ENCODE assay signal across 24 mouse cellular contexts in the genomic region with DNA sequence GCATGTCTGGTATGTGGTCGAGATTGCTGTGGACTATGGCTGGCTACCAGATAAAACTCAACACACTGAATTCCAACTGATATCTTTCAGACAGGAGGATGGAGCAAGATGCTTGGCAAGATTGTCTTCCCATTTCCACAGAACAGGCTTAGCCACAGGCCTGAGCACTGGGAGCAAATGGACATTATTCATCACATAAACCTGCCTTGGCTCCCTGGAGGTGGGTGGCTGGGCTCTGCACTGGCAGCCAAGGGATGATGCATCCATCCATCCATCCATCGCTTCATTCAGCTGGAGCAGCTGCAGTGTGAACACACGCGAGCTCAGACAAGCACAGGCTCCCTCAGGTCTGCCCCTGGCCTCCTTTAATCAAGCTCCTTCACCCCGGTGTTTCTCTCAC.
DNase-seq lines count a peak whose midpoint lies in the region; ATAC-seq lines count a peak whose summit lies in the region.
"Had no signal": no experiment of that assay in that cellular context is flagged by ENCODE, and none has a peak within 500 bp of the region (broad histone marks: within the 10 kb centered on the region; RNA-seq: fewer than 3 reads in every experiment).

No protein-coding gene starts in this region.

- 0 out of 2 replicates have a peak overlapping the region, but pooled peaks have one; percentile 28 for H3K9ac ChIP-seq in heart, embryonic 11.5 days (ENCODE audit: low read depth, low read length)
- H3K9ac ChIP-seq: forebrain, postnatal 0 days; hindbrain, embryonic 13.5 days; intestine, embryonic 15.5 days had no signal

- no peaks in the 10 kb centered on the region for H3K9me3 ChIP-seq in heart, embryonic 11.5 days (replicated peaks; ENCODE audit: control insufficient read depth, low read length)
- H3K9me3 ChIP-seq: heart, embryonic 10.5 days; hindbrain, embryonic 10.5 days; hindbrain, embryonic 13.5 days; intestine, embryonic 15.5 days had no signal

- no peak overlapping the region for H3K27ac ChIP-seq in heart, embryonic 11.5 days (ENCODE audit: low read depth, low read length)
- H3K27ac ChIP-seq: gastrocnemius, adult 2 months; heart, embryonic 10.5 days; hindbrain, embryonic 10.5 days; hindbrain, embryonic 13.5 days had no signal

- H3K4me3 ChIP-seq in heart, embryonic 11.5 days (ENCODE audit: low read depth, low read length), result no peak overlapping the region
- H3K4me3 ChIP-seq: gastrocnemius, adult 2 months; heart, embryonic 10.5 days; hindbrain, embryonic 10.5 days; hindbrain, embryonic 13.5 days; intestine, embryonic 15.5 days had no signal

- H3K4me1 ChIP-seq in heart, embryonic 11.5 days (ENCODE audit: control insufficient read depth, insufficient read depth, low read length), result no peaks in the 10 kb centered on the region

- H3K36me3 ChIP-seq in heart, embryonic 11.5 days (ENCODE audit: control insufficient read depth, insufficient read depth, low read length), result no peaks in the 10 kb centered on the region
- H3K36me3 ChIP-seq: hindbrain, embryonic 13.5 days; intestine, embryonic 15.5 days had no signal

- no peak for ATAC-seq in heart, embryonic 11.5 days (replicated peaks; ENCODE audit: insufficient number of reproducible peaks, low FRiP score, low TSS enrichment)
- ATAC-seq: forebrain, embryonic 14.5 days; forebrain, postnatal 0 days; hindbrain, embryonic 16.5 days; intestine, embryonic 15.5 days had no signal

- H3K27me3 ChIP-seq in heart, embryonic 11.5 days (ENCODE audit: control insufficient read depth, insufficient read depth, low read length), result no peaks in the 10 kb centered on the region
- H3K27me3 ChIP-seq: CH12.LX; hindbrain, embryonic 13.5 days; intestine, embryonic 15.5 days had no signal

- H3K4me2 ChIP-seq in heart, embryonic 11.5 days, result no peak overlapping the region
- H3K4me2 ChIP-seq: hindbrain, embryonic 13.5 days; intestine, embryonic 15.5 days had no signal

- 71% methylated on average over 5 of the region's 5 CpGs for WGBS in heart, embryonic 11.5 days (ENCODE audit: insufficient replicate concordance)

- no peak for DNase-seq in heart, adult 9 months (ENCODE audit: low spot score in 2 of 2)
- peak; percentile 92 for DNase-seq in Muller cell, postnatal 12 days (ENCODE audit: inconsistent ontology term)
- DNase-seq in fibroblast of lung, adult 2 months (ENCODE audit: low read depth), result peak; percentile 77
- no peak for DNase-seq in ovary, postnatal 10 days (ENCODE audit: low spot score)
- no peak for DNase-seq in ovary, adult 18-20 months (ENCODE audit: low spot score)
- DNase-seq in testis, postnatal 14 days (ENCODE audit: low spot score), result no peak
- DNase-seq: adrenal gland, adult 2 months; adrenal gland, postnatal 14 days; cerebellum, adult 11 months; cerebellum, adult 2 months; cerebellum, adult 9-11 months; cerebellum, postnatal 36 days; forebrain, postnatal 0 days; gastrocnemius, adult 2 months; gastrocnemius, postnatal 14 days; kidney, adult 11 months had no signal

Comparison
In these comparisons a context has a peak if more than half of its experiments do, and no peak if none do; other contexts are left out.
1. DNase-seq: peak in Muller cell, postnatal 12 days (single experiment) and fibroblast of lung, adult 2 months (single experiment); none in heart, adult 9 months (0 of 2), ovary, postnatal 10 days (single experiment), ovary, adult 18-20 months (single experiment) and testis, postnatal 14 days (single experiment).